Mouse (Mus musculus) hindbrain, embryonic 16.5 days (tissue): Measurements from ENCODE around the gene Ltk. TPM values are rescaled to one million over a fixed set of nuclear protein-coding genes. Genes with fewer than 3 reads are reported as not detected.

Experiments
- ATAC-seq: fragments of 200-750 bp; cut with Nextera tagmentation; 2 replicates; pipeline ENCODE4 v1.8.0; 2017; ENCODE audit warnings: moderate TSS enrichment, moderate library complexity
- H3K27ac ChIP-seq: fragments of 300-500 bp; sonication (generic); 2 replicates; pipeline ENCODE4 v1.5.1; 2014; ENCODE audit warnings: low read depth, mild to moderate bottlenecking, control low read depth, low read length, moderate library complexity
- H3K27me3 ChIP-seq: fragments of 300-500 bp; sonication (generic); replicated peaks from 2 replicates; pipeline ENCODE4 v1.6.1; 2014; ENCODE audit warnings: low read length; ENCODE audit not compliant: control insufficient read depth, insufficient read depth
- H3K36me3 ChIP-seq: fragments of 300-500 bp; sonication (generic); 2 replicates; pipeline ENCODE4 v1.6.1; 2014; ENCODE audit warnings: mild to moderate bottlenecking, low read length, moderate library complexity, mixed read lengths; ENCODE audit not compliant: control insufficient read depth, insufficient read depth
- H3K4me1 ChIP-seq: fragments of 300-500 bp; sonication (generic); 2 replicates; pipeline ENCODE4 v1.6.1; 2014; ENCODE audit warnings: low read depth, low read length; ENCODE audit not compliant: control insufficient read depth, insufficient read depth
- H3K4me2 ChIP-seq: fragments of 300-500 bp; sonication (generic); 2 replicates; pipeline ENCODE4 v1.6.1; 2014; ENCODE audit warnings: mild to moderate bottlenecking, low read length, control low read depth, moderate library complexity
- H3K4me3 ChIP-seq: fragments of 300-500 bp; sonication (generic); 2 replicates; pipeline ENCODE4 v1.5.1; 2014; ENCODE audit warnings: mild to moderate bottlenecking, low read length, control low read depth, moderate library complexity
- H3K9ac ChIP-seq: fragments of 300-500 bp; sonication (generic); 2 replicates; pipeline ENCODE4 v1.6.1; 2014; ENCODE audit warnings: low read depth, mild to moderate bottlenecking, control low read depth, low read length, moderate library complexity
- H3K9me3 ChIP-seq: fragments of 300-500 bp; sonication (generic); 2 replicates; pipeline ENCODE4 v1.6.1; 2014; ENCODE audit warnings: mild to moderate bottlenecking, low read length, moderate library complexity; ENCODE audit not compliant: control insufficient read depth
- WGBS: fragments of 180-500 bp; shearing (Covaris S2); extraction: QIAGEN DNeasy Blood & Tissue Kit; methylation state at CpG from one replicate; pipeline ENCODE4 v1.1.7; 2014; 5-methylcytosine and 5-hydroxymethylcytosine counted together
- polyA plus RNA-seq: library from polyadenylated mRNA; unstranded; fragments of >200 nt; fragmentation: Nextera tagmentation; extraction: Ambion mirVana; gene quantifications from 2 replicates; pipeline ENCODE4 v1.2.1, GENCODE M21; 2015

Ltk gene
- polyA plus RNA-seq, 1 experiment from 2014 or later = 1.7 TPM

DNA sequence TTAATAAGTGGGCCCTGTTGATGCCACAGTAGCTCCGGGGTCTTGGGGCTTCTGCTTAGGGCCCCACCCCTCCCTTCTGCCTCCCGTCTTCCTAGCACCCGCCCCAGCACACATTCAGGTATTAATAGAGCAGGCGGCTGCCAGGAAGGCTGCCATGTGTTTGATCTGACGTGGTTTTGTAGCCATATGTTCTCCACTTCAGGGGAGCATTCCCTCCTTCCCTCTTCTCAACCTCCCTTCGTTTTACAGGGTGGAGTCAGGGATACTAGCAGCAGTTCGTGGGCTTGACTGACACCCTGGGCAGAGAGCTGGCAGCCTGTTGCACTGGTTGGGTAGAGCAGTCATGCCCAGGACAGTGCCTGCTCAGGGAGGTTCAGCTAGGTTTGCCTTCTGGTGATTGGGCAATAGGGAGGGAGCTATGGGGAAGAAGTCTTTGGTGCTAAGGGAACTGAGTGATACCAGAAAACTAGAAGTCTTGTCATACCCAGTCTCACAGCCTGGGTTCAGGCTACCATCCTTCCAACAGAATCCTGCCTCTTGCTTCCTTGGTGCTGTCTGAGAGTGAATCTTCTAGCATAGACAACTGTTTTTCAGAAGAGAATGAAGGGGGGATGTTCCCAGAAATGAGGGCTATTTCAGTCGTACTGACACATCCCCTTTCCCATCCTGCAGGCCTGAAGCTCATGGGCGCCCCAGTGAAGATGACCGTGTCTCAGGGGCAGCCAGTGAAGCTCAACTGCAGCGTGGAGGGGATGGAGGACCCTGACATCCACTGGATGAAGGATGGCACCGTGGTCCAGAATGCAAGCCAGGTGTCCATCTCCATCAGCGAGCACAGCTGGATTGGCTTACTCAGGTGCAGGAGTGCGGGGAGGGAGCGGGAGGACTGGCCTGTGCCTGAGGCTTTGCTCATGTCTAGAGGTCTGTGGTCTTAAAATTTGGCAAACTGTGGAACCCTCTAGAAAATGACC, 40.9 kb upstream of the Ltk start:
- ATAC-seq = no peak
- Histone ChIP-seq H3K27me3 (peaks cover 2% of the 10 kb centered on the region; the same call in 1 of the 2 replicates), H3K27ac (no peak overlapping the region), H3K4me1 (peaks cover 35% of the 10 kb centered on the region), H3K9ac (peak overlapping the region; percentile 38; the same call in 1 of the 2 replicates), H3K4me2 (peak overlapping the region; percentile 96), H3K4me3 (peak overlapping the region; percentile 66), H3K36me3 (no peaks in the 10 kb centered on the region; the same call in 1 of the 2 replicates), H3K9me3 (no peaks in the 10 kb centered on the region)
- 51% methylated on average over 15 of the region's 15 CpGs for WGBS

DNA sequence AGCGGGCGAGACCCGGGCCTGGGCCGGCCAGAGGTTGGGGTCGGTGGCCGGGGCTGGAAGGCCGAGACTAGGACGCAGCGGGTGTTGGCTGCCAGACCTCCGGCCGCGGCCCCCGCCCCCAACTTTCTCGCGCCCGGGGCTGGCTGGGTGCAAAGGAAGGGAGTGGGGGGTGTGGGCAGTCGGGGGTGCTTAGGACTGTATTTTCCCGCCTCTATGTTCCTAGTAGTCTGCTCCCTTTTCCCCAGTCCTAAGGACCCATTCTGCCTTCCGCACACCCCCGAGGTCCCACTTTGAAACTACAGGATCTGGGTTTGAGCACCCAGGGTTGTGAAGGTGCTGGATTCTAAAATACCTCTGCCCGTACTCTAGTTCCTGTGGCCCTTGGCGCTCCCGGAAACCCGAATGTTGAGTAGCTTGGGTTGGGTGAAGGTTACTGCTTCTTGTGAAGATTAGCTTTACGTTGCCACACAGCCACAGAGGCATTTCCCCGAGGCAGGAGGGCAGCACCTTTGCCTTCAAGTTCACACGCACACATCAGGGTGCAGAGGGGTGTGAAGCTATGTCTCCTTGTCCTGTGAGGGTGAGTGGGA, 39.8 kb upstream of the Ltk start:
- H3K9me3 ChIP-seq = no peaks in the 10 kb centered on the region
- 2% methylated on average over 14 of the region's 27 CpGs for WGBS
- H3K4me1 ChIP-seq = peaks cover 30% of the 10 kb centered on the region
- peak overlapping the region; percentile 96 for H3K4me2 ChIP-seq
- peak overlapping the region; percentile 66 for H3K4me3 ChIP-seq
- ATAC-seq = peak; percentile 7
- H3K9ac ChIP-seq = peak overlapping the region; percentile 81
- no peaks in the 10 kb centered on the region; the same call in 1 of the 2 replicates for H3K36me3 ChIP-seq
- peaks cover 2% of the 10 kb centered on the region; the same call in 1 of the 2 replicates for H3K27me3 ChIP-seq
- H3K27ac ChIP-seq = peak overlapping the region; percentile 62

DNA sequence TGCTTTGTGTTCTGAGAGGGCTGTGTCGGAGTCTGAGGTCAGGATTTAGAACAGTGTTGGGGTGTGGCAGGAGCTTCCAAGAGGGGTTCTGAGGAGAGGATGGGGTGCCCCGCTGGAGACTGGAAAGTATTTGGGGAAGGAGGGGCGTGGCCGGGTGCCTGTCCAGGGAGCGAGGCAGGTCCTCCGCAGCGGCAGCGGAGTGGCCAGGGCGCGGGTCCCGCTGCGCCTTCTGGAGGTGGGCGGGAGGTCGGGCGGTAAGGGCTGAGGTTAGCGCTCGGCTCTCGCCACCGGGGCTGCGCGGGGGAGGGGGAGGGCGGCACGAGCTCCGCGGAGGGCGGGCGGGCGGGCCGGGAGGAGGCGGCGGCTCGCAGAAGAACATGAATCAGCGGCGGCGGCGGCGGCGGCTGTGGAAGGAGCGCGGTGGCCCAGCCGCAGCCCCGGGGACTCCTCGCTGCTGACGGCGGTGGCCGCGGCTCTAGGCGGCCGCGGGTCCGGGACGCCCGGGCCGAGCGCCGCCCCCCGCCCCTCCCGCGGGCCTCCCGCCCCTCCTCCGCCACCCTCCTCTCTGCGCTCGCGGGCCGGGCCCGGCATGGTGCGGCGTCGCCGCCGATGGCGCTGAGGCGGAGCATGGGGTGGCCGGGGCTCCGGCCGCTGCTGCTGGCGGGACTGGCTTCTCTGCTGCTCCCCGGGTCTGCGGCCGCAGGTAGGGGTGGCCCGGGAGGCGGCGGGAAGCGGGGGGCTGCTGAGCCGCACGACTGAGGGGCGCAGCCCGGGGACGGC, 39.1 kb upstream of the Ltk start:
- peak overlapping the region; percentile 81 for H3K9ac ChIP-seq
- WGBS = under 1% methylated on average over 46 of the region's 89 CpGs
- no peaks in the 10 kb centered on the region for H3K9me3 ChIP-seq
- no peaks in the 10 kb centered on the region; the same call in 1 of the 2 replicates for H3K36me3 ChIP-seq
- peak overlapping the region; percentile 96 for H3K4me2 ChIP-seq
- H3K4me3 ChIP-seq = peak overlapping the region; percentile 66
- peaks cover 2% of the 10 kb centered on the region; the same call in 1 of the 2 replicates for H3K27me3 ChIP-seq
- peaks cover 23% of the 10 kb centered on the region for H3K4me1 ChIP-seq
- peak; percentile 75 for ATAC-seq
- peak overlapping the region; percentile 62; the same call in 1 of the 2 replicates for H3K27ac ChIP-seq

DNA sequence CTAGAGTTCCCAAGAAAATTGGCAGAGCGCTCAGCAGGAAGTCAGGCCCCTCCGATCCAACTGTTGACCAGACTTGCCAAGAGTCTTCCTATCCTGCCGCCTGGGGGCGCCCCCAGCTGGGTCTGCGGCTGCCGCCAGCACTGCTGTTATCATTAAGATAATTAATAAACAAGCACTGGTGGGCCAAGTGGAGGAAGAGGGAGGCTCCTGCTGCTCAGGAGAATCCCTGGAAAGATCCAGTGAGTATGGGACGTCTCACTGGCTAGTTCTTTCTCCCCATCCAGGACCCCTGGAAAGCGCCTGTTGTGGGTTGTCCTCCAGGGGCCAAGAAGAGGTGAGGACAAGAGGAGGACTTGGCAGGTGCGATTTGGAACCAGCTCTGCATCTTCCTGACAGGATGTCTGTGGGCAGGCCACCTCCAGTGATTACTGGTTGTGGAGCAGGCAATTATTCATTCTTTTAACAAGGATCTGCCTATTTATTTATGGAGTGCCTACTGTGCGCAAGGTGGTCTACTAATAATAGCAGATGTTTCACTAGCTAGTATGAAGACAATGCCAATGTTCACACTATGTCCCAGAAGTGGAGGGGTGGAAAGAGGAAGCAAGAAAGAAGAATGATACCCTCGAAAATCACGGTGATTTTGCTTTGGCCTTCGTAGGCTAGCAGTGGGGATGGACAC, 38.2 kb upstream of the Ltk start:
- ATAC-seq = no peak
- Histone ChIP-seq H3K9me3 (no peaks in the 10 kb centered on the region), H3K4me2 (peak overlapping the region; percentile 96; the same call in 1 of the 2 replicates), H3K36me3 (no peaks in the 10 kb centered on the region; the same call in 1 of the 2 replicates), H3K4me3 (no peak overlapping the region; the same call in 1 of the 2 replicates), H3K27ac (no peak overlapping the region), H3K27me3 (peaks cover 2% of the 10 kb centered on the region; the same call in 1 of the 2 replicates), H3K4me1 (peaks cover 17% of the 10 kb centered on the region), H3K9ac (no peak overlapping the region)
- whole genome bisulfite sequencing = 10% methylated on average over 13 of the region's 13 CpGs

DNA sequence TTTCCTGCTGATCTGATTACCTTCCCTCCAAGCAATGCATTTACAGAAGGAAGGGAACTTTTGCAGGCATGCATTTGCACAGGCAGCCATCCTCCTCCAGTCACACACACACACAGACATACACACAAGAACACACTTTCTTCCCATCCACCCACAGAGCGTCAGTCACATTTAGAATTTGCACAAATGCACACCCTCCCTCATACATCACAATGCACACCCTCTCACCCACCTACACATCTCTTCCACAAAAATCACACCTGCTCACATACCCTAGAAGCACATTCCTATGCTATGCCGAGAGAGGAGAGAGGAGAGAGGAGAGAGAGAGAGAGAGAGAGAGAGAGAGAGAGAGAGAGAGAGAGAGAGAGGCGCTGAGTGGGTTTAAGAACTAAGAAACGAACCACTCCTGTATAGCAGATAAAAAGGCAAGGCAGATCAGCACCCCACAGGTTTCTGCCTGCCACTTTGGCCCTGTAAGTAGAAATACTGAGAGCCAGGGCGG, 37.1 kb upstream of the Ltk start, which contains the start of gene Tyro3:
Gene Tyro3, plus strand, starts transcription at position 455 of the 505 bp plus-strand sequence.
- Histone ChIP-seq H3K36me3 (no peaks in the 10 kb centered on the region), H3K27me3 (peaks cover 2% of the 10 kb centered on the region; the same call in 1 of the 2 replicates), H3K9ac (no peak within 1 kb of the TSS), H3K4me2 (no peak within 1 kb of the TSS), H3K4me3 (no peak within 1 kb of the TSS), H3K4me1 (peaks cover 10% of the 10 kb centered on the region), H3K9me3 (no peaks in the 10 kb centered on the region), H3K27ac (no peak within 1 kb of the TSS)
- ATAC-seq = no peak
- 70% methylated on average over 5 of the region's 5 CpGs for WGBS

DNA sequence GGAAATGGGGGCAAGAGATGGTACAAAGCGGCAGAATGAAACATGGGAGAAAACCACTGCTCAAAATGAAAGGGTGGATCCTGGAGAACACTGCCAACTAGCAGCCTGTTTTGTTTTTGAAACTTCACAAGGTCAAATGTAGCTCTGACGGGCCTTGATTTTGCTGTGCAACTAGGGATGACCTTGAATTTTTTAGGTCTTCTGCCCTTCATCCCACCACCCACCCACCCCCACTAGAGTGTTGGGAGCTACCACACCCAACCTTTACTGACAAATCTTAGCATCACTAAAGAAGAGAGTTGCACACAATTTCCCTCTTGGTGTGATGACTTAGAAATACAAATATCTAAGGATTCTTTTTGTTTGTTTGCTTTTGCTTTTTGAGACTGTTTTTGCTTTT, 29.8 kb upstream of the Ltk start:
- Histone ChIP-seq H3K36me3 (no peaks in the 10 kb centered on the region), H3K4me3 (no peak overlapping the region), H3K27me3 (no peaks in the 10 kb centered on the region), H3K9me3 (no peaks in the 10 kb centered on the region), H3K27ac (no peak overlapping the region), H3K4me1 (peaks cover 11% of the 10 kb centered on the region), H3K9ac (no peak overlapping the region), H3K4me2 (no peak overlapping the region)
- ATAC-seq = no peak
- WGBS = 97% methylated on average over 2 of the region's 2 CpGs

DNA sequence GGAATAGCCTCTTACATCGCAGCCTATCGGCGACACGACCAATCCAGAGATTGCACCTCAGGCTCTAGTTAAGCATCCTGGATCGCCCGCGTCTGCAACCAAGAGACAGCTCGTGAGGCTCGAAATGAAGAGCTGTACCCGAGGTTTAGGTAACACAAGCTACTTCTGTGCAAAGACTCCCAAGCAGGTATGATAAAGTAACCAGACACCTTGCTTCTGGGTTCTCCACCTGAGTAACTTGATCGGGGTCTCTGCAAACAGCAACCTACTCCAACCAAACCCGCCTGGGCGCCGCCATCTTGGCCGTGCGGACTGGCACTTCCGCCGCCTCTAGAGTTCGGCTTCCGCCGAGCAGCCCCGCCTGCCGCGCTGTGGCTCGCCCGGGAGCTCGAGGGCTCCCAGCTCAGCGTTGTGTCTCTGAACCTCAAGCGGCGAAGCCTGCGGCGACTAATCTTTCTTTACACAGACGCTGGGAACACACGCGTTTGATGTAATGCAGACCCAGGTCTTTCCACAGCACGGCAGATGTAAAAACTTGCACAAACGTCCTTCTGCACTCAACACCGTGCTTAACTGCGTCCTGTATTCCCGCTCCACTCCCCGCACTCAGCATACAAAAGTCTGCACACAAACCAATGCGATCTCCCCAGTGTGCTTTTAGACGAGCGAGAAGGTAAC, 27.1 kb upstream of the Ltk start, which contains the start of gene Rpap1:
Gene Rpap1, minus strand, starts transcription at position 332 of the 678 bp plus-strand sequence.
- Histone ChIP-seq H3K4me2 (peak within 1 kb of the TSS; percentile 71), H3K9me3 (no peaks in the 10 kb centered on the region), H3K27ac (peak within 1 kb of the TSS; percentile 84), H3K9ac (peak within 1 kb of the TSS; percentile 75), H3K27me3 (no peaks in the 10 kb centered on the region), H3K36me3 (peaks cover 4% of the 10 kb centered on the region), H3K4me3 (peak within 1 kb of the TSS; percentile 49), H3K4me1 (peaks cover 11% of the 10 kb centered on the region)
- peak; percentile 99 for ATAC-seq
- WGBS = under 1% methylated on average over 44 of the region's 44 CpGs

DNA sequence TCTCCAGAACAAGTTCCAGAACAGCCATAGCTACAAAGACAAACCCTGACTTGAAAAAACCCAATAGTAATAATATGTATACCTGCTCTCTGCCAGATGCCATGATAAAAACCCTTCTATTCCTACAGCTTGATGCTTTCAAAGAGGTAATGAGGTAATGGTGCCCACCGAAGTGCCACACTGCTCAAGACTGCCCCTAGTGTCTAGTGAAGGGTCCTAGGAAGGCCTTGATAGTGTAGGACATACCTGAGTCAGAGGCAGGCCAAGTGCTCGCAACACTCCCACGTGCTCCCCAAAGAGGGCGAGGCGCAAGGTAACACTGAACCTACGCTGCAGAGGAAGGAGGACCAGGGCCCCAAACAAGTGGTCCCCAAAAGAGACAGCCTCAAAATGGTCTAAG, 7.0 kb upstream of the Ltk start:
- no peak overlapping the region for H3K27ac ChIP-seq
- H3K4me2 ChIP-seq = no peak overlapping the region
- no peaks in the 10 kb centered on the region for H3K27me3 ChIP-seq
- no peaks in the 10 kb centered on the region for H3K9me3 ChIP-seq
- H3K36me3 ChIP-seq = peaks cover 29% of the 10 kb centered on the region
- no peak overlapping the region for H3K4me3 ChIP-seq
- WGBS = 94% methylated on average over 6 of the region's 6 CpGs
- H3K9ac ChIP-seq = no peak overlapping the region
- H3K4me1 ChIP-seq = no peaks in the 10 kb centered on the region
- no peak for ATAC-seq
